Mouse (Mus musculus): Measurements from ENCODE around the gene Zic3.

The Zic3 gene

DNA sequence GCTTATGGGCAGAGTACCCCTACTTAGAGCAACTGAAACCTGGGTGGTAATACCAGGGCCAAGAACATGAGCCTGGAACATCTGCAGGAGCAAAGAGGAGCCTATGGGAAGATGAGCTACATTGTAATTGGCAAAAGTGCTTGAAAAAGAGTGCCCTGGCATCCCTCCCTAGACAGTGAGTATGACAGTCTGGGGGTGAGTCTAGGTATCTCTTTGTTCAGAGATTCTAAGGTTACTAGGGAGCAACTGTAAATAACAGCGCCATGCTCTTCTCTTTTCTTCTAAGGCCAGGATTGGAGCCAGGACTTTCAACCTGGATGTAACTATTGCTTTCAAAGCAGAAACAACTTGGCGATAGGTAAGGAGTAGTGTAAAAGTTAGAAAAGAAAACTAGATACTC lies at the start of gene Zic3:
Gene Zic3, plus strand, starts transcription at position 301 of the 400 bp plus-strand sequence.
- DNase-seq: no peak

DNA sequence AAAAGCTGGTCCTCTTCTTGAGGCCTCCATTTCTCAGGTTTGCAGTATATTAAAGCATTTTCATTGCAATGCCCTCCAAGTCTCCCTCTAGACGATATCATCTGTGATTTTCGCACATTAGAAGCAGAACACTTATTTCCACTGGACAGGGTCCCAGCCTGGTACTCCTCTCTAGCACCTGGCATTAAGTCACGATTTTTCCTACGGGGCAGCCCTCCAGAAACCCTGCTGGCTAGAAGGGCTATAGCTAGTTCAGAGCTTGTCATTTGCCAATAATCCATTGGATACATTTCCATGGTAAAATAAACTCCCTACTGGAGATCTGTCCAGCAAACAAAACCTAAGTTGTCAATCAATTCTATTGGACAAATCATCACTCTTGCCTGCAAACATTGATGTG lies 40.1 kb upstream of the Zic3 start:
- DNase-seq: no peak

DNA sequence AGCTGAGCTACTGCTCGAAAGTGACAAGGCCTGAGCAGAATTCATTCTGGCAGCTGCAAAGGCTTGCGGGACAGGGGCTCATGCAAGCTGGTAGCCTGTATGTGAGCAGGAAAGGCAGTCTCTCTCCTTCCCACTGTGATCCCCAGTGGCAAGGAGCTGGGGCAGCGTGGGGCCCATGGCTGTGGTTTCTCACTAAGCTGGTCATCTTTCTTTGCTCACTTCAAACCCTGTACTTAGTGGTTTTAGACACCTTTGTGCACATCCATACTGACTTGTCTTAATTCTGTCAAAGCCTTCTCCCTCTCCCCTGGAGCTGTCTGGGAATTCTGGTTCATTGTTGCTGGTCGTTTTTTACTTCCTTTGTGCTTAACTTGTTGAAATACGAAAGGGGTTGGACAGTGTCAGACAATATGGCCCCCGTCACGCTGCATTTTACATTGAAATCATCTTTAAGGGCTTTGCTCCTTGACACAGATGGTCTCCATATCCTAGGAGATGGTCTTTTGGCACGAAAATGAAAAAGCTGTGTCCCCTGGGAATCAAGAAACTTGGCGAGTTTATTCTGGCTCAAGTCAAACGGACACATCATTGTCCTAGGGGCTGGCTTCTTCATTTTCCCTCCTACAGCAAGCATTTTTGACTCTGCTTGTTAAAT lies 34.9 kb upstream of the Zic3 start:
- no peak for DNase-seq

DNA sequence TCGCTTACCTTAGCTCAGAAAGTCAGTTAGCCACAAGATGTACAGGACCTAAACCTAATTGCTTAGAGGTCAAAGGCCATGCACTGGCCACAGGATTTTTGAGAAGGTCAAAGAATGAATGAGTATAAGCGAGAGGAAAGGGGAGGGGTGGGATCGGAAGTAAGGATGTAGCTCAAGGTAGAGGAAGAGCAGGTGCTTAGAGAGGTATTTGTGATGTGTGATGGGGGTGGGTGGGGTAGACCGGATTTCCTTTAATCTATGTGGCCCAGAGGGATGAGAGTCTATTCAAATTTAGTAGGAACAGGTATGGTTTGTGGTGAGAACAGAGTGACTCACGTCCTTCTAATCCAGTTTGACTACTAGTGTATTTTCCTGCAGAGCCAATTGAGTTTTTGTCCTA lies 9.1 kb upstream of the Zic3 start:
- DNase-seq: no peak

DNA sequence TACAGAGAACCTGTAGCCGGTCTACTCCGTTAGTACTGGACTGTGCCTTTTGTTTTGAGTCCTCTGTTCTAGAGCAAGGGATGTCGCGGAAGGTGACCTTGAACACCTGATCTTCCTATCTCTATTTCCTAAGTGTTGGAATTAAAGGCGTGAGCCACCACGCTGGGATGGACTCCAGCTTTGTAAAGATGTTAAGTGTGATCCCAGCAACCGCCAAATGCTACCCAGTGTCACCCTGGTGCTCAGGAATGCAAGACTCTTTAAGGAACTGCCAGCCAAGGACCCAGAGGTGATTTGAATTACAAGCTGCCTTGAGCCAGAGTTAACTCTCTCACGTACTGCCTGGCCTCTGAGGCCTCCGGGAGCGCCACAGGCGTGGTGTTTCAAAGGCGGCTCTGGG lies 8.4 kb upstream of the Zic3 start:
- no peak for DNase-seq

DNA sequence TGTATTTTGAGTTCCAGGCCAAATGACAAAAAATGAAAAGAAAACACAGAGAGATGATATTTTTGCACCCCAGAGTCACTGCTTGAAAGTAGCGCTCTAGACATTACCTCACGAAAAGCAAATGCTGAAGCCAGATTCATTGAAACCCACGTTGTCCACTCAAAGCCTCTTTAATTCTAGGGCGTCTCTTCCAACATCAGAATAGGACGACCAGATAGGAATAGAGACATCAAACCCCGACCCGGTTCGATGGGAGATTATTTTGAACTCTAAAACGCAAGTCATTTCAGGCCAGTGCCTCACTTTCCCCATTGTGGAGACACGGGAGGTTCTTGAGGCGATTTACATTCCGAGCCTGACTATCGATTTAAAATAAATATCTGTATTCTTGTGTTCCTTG lies 7.7 kb upstream of the Zic3 start:
- DNase-seq: no peak

DNA sequence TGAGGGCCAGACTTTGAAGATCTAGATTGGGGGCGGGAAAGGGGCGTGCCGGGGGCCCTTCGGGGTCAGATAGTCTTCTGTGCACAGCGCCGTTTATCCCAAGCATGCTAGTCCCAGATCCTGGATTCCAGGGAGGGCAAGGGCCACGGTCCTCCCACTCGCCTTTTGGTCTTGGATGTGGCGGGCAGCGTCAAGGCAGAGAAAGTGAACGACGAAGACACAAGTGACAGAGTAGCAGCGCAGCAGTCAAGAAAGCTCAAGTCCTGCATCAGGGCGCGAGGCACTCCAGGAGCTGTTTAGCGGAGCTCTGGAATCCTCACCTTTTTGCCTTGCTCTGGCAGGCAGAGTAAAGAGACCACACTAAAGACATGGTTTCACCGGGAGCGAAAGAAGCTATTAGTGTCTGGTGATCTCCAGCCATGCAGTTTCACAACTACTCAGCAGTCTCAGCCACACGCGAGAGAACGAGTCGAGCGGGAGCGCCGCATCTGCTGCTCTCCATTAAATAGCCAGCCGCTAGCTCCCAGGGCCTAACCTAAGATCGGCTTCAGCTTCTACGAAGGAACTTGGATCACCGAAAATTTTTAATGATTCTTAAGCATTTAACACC lies 7.1 kb upstream of the Zic3 start:
- DNase-seq: no peak

DNA sequence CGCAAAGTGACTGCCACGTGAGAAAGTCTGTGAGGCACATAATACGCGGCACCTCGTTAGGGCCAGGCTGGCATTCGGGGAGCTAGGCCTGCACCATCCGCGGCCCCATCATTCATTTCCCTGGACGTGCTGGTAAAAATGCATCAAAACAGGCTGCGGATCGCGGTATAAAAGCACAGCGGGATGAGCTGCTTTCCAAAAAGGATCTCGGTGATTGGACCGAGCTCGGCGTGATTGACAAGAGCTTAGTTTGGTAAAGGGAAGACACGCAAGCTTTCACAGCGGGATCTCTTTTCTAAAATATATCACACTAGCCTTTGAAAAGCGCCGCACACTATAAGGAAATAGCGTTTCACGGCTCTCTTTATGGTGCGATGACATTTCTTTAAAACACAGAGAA lies 3.8 kb upstream of the Zic3 start:
- DNase-seq: no peak

DNA sequence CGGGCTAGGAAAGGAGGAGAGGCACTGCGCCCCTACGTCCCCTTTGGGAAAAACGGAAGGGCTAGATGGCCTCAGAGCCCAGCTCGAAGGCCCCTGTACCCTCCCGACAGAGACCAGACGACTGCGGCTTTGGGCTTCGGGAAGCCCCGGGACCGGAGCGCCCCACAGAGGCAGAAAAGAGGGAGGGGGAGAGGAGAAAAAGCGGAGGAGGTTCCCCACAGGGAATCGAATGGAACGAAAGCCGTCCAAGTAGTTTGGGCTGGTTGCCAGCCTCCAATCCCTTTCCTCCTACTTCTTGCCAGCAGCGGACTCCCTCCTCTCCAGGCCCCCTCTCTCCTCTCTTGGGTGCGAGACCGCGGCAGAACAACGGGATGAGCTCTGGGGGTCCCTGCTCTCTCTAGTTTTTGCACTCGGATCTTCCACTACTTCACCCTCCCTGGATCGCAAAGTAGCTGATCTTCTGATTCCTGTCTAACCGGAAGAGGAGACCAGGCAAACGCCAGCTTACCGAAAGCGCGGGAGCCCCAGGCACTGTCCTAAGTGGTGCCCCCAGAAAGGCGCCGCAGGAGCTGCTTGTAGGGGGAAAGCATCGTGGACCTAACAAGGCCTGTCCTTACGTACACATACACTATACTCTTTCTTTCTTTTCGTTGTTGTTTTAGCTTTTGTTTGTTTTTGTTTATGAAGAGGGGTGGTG lies 3.1 kb upstream of the Zic3 start:
- no peak for DNase-seq

DNA sequence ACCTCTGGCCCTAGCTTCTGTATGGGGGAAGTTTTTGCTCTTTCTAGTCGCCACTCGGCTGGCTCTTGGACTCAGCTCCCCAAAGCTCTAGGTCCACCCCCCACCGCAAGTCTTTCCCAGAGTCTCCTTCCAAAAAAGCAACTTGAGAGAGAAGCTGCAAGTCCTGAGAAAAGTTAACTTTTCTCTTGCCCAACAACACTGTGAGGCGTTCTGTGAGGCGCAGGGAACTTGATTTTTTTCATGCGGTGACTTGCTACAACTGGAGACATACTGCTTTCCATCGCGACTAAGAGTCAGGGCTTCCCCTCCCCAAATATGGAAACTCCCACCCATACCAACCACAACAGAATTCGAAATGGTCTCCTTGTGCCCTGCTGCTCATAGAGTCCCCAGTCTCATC lies 5.1 kb downstream of the Zic3 start:
- DNase-seq: no peak

DNA sequence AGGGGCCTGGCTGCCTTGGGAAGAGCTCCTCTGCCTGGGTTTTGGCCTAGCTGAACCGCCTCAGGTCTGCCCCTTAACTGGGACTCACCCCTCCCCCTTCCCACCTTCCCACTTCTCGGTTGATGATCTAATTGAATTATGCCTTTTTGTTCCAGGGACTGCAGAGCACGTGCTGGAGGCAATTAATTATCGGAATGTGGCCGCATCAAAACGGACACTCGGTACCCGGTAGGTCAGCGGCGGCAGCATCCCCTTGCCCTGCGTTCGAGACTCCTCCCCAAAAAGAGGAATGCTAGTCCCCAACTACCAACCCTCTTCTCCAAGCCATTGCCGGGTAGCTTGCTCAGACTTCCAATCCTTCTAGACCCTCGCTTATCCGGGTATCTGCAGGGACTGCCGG lies 5.6 kb downstream of the Zic3 start:
- no peak for DNase-seq

DNA sequence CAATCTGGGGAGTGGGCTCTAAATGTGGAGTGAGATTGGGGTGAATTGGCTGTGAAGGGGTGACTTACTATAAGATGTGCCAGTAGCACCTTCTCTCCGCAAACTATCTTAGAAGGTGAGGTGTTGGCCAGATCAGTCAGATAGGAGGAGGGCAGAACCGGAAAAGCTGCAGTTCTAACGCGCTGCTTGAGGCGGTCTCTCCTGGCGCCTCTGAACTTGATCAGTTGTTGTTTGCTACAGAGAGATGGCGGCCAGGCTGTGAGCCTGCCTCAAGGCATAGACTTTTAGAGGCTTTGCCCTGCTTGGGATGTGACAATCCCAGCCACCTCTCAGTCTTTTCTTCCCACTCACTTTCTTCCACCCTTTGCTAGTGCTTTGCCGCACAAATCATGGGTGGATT lies 6.4 kb downstream of the Zic3 start:
- no peak for DNase-seq

DNA sequence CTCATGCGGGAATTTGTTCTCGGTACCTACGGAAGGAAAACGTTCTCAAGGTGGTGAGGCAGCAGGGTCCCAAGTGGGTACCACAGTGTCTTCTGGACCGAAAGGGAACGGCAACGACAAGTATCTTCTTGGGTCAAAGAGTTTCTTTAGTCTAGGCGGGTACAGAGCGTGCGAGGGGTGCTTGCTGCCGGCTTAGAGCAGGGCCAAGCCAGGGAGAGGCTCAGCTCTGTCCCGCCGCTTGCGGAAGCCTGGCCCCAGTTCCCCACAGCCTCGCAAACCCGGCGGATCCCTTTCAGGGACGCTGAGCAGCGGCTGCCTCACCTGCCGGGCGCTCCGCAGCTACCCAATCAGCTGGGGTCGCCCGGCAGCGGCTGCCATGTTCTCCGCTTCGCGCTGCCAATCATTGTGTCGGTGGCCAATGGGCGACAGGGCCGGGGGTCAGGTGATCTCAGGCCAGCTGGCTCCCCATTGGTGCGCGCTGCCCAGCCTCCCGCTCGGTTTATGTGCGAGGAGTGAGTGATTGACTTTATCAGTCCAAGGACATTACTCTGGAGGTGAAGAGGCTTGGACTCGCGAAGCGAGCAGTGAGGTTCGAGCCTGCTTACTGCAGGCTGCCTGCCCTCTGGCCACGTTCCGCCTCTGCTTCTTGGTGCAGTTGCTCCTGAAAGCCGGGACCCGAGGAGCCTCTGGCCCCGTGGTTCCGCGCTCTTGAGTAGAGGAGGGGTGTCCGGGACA lies 7.8 kb downstream of the Zic3 start:
- no peak for DNase-seq

DNA sequence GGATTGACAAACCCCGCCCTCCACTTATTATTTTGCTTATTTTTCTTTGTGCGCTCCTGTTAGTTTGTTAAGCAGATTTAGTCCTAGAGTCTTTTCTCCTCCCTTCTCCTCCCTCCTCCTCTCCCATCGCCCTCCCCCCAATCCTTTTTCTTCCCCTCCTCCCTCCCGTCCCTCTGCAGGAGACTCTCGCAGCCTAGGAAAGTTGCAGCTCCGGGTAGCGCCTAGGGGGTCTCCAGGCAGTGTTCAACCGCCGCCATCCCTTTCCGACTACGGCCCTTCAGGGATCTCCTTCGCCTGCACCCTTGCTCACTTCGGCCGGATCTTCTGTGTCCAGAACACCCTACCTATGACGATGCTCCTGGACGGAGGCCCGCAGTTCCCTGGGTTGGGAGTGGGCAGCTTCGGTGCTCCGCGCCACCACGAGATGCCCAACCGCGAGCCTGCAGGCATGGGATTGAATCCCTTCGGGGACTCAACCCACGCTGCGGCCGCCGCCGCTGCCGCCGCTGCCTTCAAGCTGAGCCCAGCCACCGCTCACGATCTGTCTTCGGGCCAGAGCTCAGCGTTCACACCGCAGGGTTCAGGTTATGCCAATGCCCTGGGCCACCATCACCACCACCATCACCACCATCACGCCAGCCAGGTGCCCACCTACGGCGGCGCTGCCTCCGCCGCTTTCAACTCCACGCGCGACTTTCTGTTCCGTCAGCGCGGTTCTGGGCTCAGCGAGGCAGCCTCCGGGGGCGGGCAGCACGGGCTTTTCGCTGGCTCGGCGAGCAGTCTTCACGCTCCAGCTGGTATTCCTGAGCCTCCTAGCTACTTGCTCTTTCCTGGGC lies 8.6 kb downstream of the Zic3 start:
- no peak for DNase-seq

DNA sequence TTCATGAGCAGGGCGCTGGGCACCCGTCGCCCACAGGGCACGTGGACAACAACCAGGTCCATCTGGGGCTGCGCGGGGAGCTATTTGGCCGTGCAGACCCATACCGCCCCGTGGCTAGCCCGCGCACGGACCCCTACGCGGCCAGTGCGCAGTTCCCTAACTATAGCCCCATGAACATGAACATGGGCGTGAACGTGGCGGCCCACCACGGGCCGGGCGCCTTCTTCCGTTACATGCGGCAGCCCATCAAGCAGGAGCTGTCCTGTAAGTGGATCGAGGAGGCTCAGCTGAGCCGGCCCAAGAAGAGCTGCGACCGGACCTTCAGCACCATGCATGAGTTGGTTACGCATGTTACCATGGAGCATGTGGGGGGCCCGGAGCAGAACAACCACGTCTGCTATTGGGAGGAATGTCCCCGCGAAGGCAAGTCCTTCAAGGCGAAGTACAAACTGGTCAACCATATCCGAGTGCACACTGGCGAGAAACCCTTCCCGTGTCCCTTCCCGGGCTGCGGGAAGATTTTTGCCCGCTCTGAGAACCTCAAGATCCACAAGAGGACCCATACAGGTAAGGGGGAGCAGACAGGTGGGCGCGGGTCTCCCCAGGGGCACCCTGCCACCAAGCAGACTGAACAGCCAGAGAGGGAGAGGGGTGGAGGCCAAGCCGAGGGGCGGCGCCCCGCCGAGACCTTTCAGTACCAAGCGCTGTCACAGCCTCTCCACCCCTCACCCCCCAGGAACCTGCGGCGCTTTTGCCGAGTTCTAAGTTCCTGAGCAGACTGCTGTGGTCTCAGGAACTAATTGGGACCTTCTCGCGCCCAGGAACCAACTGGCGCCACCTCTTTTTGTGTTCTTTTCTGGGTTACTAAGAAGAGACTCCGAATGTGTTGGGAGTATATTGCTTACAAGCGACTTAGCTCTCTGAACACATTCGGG lies 9.4 kb downstream of the Zic3 start:
- no peak for DNase-seq

DNA sequence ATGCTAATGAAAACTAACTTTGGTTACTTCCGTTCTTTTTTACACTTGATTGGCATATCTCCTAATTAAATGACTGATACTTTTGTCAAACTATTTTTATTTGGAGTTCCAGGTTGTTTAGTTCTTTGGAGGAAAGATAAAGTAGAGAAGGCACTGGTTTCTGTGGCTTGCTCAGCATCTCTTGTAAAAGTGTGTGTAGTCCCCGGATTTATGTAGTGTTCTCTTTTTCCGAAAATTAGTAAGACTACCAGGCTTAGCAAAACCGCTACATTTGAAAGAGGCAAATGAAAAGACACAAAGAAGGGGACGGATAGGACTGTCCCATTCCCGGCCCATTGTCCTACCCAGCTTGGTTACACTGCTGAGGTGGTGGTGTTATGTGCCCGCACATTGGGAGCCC lies 10.1 kb downstream of the Zic3 start:
- DNase-seq: no peak

DNA sequence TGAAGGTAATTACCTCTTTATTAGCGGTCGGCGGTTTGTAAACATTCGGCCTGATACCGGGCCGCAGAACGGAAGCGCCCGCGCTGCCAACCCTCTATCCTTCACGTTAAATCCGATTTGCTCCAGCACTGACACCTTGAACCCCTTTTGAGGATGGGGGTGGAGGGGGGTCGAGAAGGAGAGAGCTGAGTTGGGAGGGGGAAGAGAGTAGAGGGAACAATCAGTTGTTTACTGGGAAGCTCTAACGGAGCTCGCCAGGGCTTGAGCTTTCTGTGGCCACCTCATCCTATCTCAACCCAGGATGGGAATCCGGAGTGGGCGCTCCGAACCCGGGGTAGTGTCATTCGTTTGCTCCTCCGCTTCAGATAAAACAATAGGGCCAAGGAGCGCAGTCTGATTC lies 11.0 kb downstream of the Zic3 start:
- no peak for DNase-seq

DNA sequence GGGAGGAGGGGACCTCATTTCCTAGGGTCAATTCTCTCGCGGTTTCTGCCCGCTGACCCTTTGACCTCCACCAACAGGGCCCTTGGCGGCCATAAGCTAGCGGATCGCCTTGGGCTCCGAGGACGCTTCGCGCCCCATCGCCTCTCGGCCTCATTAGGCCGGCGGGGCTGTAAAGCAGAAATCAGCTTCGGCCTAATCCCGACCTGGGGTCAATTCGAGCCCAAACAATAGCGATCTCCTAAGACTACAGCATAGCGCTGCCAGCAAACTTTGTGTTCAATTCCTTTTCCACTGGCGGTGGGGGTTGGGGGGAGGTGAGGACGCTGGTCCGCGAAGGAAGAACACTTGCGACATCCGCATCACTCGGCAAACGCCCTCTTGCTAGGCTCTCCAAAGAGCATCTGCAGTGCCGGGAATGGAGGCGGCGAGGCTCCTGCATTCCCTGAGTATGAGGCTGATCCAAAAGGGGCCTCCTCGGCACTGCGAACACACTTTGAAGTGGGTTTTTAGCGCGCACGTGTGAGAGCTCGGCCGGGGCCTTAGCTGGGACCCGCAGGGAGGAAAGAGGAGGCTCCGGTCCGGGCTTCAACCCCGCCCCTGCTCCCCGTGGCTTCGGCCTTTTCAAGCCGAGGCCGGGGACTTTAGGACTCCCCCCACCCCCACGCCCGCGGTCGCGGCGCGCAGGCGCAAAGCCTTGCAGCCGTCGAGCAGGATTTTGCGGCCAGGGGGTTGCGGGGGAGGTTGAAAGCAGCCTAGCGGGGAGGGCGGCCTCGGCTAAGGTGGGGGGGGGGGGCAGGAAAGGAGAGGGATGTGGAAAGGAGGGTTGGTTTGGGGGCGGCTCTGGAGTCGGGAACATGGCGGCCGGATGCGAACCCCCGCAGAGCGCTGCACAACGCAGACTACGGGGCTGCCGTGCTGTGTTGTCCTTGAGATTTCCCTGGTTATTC lies 15.8 kb downstream of the Zic3 start:
- DNase-seq: no peak

DNA sequence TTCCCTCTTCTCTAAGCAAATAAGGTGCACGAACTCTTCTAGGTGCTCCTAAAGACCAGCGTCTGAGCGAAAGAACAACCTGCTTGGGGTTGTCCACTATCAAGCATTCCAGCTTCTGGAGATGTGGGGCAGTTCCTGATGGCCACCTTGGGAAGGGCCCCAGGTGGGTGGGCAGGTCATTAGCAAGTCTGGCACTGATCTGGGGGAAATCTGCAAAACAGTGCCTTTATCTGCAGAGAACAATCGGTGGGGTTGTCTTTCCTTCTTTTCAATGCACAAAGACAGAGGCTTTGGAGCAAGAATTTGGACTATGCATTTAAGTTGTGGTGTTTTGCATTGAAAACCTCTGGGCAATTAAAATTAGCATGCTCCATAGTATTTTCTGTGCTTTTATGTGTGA lies 17.2 kb downstream of the Zic3 start:
- DNase-seq: no peak

DNA sequence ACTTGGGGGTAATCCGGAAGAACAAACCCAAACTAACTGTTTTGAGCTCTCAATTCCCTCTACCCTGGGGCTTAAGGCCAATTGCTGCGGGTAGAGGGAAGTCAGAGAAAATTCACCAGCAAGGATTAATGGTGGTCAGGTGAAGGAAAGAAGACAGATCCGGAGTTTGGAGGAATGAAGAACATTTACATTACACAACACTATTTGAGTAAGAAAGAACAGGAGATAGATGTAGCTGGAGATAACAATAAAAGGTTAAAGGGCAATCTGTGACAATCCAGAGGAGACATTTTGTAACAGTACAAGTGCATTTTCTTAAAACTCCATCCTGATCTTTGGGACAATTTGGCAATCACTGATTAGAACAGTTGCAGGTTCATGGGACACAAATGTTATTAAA lies 19.4 kb downstream of the Zic3 start:
- no peak for DNase-seq

DNA sequence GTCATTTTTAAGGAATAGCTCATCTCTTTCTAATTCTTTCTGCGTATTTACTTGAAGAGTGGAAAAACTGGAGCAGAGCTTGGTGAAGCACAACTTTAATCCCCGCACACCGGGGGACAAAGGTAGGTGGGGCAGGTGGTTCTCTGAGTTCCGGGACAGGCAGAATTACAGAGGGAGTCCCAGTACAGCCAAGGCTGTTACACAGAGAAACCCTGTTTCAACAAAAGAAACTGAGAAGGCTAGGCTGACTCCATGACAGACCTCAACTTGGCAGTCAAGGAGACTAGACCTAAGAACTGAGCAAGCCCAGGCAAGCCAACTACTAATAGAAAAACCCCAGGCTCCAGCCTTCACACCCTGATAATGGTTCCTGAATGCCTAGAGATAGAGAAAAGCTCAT lies 20.0 kb downstream of the Zic3 start:
- no peak for DNase-seq
